Mouse (Mus musculus) left cerebral cortex, postnatal 4 days (tissue): ENCODE measurements at regions not wholly inside any gene's neighbourhood (a gene's known extent, or its start where the extent isn't known, plus 50 kb on each side); places are given as distances from the start of the nearest gene placed in this dataset.

Experiments
- DNase-seq: peaks from one replicate; pipeline ENCODE4 v3.0.0-alpha.2; 2022
- intact Hi-C: fragments of 180-260 bp; cut with DNase I; formaldehyde crosslinking; loops from one replicate; pipeline ENCODE4 v1.15.1; 2025

DNA sequence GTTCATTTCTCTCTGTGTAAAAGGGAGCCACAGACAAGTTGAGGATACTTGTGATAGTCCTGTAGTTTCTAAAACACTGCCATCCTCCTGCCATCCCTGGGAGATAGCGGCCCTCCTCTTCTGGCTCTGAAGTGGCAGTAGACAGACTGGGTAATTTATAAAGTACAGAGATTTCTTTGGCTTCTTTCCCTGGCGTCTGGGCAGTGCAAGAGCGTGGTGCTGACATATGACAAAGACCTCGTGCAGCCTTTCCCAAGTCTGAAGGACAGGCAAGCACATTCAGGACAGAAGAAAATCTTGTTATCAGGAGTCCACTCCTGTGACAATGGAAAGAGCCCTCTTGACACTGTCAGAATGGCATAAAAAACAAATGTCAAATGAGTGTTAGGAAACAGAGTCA is 175.9 kb upstream of the Rreb1 start:
- DNase-seq: no peak
- intact Hi-C loops: no loop called here

DNA sequence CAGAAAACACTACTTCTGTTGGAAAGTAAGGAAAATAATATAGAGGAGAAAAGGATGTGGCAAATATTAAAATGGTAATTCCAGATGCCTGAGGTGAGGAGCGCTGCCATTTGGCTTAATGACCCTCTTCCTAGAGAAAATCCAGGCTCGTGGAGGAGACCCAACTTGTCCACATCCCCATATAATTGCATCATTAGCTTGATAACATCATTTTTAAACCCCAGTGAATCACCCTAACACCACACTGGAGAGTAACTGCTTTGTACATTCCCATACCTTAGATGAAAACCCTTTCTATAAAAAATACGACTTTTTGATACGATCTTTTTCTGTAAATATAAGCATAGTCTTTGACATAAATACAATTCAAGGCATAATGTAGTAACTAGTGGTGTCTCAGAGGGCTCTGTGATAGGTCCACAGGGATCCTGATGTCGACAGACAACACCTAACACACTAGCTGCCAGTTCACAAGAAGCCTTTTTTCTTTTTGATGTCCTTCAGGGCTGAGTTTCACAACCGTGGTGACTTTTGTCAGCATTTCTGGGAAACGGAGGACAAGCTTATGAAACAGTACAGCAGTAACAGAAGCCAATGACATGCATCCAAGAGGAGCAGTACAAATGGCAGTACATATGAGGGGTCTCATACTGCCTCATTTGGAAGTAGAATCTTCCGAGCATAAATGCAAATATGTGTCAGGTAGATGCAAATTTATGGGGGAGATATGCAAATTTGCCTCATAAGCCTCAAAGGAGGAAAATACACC is 174.8 kb upstream of the Rreb1 start:
- intact Hi-C loops: no loop called here
- DNase-seq: no peak

DNA sequence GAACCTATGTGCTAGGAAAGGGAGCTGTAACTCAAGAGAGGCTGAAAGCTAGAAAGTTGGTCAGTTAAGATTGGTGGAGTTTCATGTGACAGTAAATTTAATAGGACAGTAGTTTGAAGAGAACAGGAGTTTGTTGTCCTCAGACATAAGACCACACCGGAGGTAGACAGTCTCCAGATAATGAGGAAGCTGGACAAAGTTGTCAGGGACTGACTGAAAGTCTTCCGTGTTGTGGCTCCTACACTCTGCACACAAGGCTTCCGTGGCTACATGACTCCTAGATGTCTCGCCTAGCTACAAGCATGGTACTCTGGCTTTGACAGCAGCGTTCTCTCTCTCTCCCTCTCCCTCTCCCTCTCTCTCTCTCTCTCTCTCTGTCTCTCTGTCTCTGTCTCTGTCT is 171.9 kb upstream of the Rreb1 start:
- no peak for DNase-seq
- intact Hi-C loops: no loop called here

DNA sequence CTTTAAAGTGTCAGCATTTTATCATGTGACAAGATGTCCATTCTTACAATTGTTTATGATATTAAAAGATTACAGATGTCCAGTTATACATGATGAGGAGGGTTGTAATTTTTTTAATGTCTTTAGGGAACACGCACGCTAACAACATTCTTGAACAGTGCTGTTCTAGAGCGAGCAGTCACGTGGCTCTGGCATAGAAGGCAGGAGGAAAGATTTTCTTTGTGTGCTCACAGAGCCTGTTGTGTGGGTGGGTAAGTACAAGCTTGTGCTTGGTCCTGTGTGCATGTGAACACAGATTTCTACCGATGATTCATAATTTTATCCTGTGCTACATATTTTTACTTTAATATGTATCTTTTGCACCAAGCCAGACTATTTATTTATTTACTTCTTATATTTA is 169.1 kb upstream of the Rreb1 start:
- intact Hi-C loops: no loop called here
- no peak for DNase-seq

DNA sequence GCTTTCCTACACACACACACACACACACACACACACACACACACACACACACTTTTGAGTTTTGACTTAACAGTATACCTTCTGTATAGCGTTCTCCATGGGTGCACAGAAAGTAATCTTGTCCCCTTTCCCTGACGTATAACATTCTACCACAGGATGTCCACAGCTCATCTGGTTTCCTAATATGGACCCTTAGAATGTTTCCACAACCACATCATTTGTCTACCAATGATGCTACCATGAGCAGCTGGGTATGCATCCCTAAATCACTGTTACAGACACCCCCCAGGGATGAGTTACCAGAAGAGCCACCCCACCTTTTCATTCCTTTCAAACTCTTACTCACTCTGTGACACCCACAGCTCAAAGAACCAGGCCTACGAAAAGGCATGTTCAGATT is 166.8 kb upstream of the Rreb1 start:
- intact Hi-C loops: no loop called here
- DNase-seq: no peak

DNA sequence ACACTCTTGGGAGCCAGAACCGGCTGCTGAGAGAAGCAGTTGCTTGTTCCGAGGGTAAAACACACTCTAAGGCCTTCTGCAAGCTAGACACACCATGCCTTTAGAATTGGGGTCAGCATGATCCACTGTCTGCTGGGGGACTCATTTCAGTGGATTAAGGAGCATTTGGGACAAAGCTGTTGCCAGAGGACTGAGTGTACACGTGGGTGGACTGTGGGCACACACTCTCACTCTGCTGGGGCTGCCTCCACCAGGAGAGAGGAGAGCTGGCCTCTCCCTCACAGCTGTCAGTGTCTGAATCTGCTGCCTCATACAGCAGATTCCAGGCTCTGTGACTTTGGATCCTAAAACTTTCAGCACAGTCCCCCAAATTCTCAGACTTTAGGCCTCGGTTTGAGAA is 161.2 kb upstream of the Rreb1 start:
- intact Hi-C loops: no loop called here
- DNase-seq: no peak

DNA sequence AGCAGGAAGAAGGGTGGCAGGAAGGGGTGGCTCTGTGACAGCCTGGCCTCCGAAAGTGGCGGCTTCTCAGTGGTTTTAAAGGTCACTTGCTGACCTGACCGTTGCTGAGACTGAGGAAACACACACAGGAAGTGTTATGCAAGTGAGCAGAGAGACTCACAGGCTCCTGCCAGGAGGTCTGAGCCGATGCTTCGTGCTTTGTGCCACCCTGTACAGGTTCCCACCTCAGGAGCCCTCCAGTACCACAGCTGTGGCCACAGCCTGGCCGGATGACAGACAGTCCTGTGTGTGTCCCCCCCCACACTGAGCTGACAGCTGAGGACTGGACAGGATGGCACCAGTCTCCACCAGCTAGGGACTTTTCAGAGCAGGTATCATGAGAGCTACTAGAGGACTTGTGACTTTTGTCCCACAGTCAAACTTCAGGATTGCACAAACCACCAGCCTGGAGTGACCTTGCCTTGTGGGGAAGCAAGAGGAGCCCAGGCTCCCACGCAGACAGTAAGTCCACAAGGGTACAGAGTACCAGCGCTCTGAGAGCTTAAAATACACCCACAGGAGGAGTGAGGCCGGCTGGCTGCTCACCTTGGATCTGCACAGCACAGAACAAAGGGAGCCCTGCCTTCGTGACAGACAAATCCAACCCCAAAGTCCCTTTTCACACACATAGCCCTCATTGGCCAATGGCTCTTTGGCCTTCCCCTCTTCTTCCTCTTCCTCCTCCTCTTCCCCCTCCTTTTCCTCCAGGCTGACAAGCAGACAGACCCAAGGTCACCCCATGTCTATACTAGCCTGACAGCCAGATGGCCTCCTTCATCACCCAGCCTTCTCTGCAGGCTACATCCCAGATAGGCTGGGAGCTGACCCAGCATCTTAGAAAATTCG is 158.1 kb upstream of the Rreb1 start:
- no peak for DNase-seq
- intact Hi-C loops: no loop called here

DNA sequence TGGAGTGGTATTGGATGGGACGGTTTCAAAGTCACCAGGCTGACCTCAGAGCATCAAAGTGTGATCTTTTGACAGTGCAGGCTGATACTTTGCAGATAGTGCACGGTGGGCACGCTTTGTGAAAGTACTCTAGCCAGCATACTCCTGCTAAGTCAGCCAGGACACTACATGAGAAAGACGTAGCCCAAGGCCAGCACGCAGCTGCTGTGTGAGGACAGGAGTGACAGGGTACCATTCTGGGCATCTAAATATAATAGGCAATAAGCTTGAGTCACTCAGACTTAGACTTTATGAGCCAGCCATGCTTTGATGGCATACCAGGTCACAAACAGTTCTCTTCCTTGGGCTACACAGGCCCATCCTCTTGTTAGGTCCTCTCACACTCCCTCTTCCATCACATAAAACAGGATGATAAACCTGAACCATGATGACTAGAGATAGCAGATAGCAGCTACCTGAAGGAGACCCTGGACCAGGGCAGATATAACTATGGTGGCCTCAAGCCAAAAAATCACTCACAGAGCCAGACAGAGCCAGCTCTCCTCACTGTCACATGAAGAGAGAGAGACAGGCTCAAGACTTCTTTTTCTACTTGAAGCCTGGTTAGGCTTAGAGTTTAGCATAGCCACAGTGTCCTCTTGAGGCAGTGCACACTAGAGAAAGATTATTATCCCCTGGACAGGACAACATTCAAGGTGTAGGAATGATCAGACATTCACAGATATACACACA is 156.7 kb upstream of the Rreb1 start:
- intact Hi-C loops: no loop called here
- DNase-seq: no peak

DNA sequence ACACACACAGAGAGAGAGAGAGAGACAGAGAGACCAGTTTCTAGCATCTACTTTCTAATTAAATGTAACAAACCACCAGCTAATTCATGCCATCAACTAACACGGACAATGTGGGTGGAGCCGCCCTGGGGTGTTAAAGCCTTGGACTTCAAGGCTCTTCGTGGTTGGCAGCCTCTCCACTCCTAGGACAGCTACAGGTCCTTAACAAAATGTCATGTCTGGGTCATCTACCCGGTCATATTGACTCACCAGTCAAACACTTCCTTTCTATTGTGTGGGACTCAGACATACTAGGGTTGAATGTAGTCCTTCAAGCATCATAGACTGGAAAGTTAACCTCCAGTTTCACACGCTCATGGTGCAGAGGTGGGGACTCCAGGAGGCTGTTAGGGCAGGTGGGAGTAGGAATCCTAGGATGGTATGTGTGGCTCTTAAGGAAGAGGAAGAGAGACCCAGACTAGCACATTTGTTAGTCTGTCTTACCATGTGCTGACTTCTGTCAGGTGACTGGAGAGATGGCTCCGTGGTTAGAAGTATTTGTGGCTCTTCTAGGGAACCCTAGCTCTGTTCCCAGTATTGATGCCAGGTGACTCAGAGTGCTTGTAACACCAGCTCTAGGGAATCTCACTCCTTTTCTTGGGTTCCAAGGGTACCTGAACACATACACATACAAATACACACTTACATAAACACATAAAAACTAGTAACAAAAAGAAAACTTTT is 155.7 kb upstream of the Rreb1 start:
- intact Hi-C loops: no loop called here
- no peak for DNase-seq

DNA sequence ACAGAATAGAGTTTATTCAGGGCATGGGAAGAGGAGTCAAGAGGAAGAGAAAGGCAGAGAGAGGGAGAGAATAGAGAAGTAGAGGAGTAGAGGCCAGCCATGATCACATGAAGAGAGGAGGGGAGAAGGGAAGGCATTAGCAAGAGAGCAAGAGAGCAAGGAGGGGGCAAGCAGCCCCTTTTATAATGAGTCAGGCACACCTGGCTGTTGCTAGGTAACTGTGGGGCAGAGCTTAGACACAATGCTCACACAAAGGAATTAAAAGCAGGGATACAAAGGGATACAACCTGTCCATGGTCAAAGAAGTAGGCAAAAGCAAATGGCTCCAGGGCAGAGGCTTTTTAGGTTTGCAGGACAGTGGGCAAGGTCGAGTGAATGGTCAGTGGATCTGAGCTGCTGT is 153.5 kb upstream of the Rreb1 start:
- no peak for DNase-seq

DNA sequence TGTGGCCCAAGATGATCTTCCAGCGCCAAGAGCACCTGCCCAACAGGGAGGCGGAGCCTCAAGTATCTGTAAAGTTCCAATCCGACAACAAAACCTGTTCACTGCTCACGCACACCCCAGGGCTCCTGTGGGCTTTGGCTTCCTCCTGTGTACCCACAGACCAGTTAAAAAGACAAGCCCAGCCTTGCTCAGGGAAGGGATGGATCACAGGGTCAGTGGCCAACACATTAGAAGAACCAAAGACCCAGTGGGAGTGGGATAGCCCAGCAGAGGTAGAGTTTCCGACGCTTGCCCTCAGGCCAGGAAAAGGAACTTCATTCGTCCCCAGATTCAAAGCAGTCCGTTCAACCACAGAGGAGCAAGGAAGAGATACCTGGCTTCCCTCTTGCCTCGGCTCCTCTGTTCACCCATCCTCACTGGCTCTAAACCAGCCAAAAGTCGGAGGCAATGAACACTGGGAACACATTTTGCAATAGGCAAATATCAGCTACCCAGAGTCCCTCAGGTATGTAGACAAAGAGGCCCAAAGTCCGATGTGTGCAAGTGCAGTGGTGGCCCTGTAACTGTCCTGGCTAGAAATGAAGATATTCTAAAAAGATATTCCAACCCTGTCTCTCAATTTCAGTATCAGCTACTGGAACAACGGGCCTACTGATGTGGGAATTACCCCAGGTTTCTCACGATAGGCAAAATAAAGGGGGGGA is 152.5 kb upstream of the Rreb1 start:
- no peak for DNase-seq
- intact Hi-C loops: no loop called here

More for the DNA sequence above, 153.5 kb upstream of the Rreb1 start:
- intact Hi-C loops: no loop called here

DNA sequence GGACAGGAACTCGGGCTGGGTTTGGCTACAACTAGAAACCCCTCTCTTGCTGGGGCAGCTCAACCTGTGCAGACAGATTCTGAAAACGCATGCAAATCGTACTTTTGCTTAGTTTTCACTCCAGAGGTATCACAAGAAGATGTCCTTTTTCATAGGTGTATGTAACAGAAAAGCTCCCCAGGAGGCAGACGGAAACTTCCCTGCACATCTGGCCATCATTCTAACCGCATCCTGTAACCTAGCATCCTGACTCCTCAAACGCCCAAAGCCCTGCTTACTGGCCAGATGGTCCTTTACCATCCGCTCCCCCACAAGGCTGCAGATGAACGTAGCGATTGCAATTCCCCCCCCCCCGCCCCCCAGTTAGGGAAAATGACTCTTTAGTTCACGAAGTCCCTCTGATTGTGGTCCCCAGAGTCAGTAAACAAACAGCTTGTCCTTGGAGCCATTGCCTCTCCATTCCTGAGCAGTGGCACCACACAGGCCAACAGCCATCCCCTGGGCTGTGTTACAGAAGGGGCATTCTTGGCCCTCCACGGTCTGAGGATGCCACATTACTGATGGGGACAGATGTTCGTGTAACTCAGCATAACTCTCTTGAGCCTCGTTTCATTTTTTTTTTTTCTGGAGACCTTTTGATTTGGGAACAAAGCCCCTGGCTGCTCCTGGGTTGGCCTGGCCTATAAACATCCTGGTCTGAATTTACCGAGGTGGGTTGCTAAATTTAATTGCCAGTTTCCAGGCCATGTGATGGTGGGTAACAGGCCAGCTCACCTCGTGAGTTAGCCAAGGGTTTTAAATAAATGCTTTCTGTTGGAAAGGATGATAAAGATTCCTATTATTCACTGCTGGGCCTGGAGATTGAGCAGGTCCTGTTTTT is 149.6 kb upstream of the Rreb1 start:
- no peak for DNase-seq
- intact Hi-C loops: no loop called here

DNA sequence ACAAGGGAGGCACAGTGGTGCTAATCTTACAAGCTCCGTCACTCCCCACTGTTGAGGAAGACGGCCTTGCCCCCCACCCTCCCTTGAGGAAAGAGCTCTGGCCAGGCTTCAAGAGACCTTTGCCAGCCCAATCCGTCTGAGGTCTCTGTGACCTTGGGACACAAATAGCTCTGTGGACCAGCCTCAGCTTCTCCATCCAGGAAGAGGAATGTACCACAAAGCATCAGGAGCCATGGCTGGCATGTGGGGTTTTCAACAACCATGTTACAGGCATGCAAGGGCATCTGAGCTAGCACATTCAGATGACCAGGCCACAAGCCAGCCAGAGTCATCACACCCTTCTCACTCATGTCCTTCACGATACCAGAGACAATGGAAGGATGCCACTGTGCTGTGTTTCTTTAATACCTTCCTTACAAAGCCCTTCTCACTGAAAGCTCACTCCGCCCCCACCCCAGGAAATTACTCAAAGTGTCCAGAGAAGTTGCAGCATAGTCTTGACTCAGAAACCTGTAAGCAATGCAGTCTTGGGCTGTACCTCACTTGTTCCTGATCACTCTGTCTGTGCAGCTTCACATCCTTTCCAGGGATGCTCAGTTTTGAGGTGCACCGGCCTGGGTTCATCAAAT is 148.8 kb upstream of the Rreb1 start:
- DNase-seq: no peak
- intact Hi-C loops: no loop called here

DNA sequence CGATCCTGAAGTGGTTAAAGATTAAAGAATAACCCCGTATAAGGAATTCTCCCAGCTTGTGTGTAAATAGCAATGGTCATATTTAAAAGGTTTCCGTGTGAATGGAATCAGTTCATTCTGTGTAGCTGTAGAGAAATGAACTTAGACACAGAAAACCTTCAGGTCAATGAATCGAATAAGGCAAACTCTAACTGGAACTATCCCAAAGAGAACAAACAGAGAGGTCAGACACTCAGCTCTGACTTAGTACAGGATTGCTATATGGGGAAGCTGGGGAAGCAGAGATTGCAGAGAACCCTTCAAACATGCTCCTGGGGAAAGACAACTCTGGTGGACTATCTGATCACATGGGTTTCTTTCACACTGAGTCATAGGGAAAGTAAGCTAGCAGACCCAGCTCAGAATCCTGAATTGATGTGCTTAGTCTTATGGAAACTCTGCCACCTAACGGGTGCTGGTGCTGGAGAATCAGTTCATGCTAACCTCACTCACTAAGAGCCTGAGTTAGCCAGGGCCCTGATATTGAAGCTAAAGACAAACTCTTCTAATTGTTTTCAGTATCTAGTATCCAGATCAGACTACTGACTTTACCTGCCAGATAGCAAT is 145.3 kb upstream of the Rreb1 start:
- no peak for DNase-seq
- intact Hi-C loops: no loop called here

DNA sequence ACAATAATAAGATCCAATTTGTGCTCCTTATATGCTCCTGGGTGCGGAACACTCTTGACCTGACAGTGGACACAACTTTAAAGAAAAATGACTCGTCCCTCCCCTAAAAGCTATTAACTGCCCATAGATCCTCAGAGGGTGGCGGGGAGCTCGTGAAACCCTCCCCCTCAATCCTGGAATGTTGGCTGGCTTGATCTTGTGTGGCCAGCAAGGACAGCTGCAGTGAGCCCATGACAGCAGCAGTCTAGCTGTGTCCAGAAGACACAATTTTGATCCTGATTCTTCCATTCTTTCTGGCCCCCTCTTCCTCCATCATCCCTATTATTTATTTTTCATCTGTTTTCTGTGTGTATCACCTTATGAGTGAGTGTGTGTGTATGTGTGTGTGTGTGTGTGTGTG is 141.8 kb upstream of the Rreb1 start:
- DNase-seq: no peak
- intact Hi-C loops: no loop called here

DNA sequence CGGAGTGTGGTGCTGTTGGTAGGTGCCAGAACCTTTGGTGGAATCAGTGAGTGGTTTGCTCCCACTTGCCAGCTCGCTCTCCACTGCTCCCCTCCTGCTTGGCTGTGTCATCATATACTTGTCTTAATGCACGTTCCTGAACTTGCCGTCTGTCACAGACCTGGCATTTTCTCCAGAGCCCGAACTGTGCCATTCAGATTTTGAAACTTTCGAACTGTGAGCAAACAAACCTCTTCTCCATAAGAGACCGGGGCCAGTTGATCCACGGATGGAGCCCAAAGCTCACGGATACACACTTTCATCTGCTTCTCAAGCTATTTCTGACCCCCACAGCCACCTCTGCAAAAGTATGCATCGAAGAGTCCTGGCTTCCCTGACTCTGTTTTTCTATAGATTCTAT is 141.0 kb upstream of the Rreb1 start:
- intact Hi-C loops: no loop called here

DNA sequence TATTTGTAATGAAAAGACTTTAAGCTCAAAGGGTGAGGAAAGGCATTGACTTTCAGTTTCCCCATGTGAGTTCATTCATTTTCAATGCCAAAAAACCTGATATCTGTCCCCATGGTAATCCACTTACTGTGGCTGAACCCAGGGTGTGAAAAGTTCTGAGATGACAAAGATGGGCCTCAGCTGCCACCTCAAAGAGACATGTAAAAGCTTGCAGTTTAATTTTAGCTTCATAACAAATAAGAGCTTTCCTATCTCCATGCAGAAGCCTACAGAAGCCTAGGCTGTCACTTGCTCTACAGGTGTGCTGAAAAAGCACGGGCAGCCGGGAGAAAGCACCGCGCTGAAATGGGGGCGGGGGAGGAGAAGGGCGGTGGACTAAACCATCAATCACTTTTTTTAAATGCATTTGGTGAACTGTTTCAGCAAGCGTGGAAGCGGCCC is 140.1 kb upstream of the Rreb1 start:
- intact Hi-C loops: no loop called here
- no peak for DNase-seq

More for the DNA sequence above, 141.0 kb upstream of the Rreb1 start:
- no peak for DNase-seq

DNA sequence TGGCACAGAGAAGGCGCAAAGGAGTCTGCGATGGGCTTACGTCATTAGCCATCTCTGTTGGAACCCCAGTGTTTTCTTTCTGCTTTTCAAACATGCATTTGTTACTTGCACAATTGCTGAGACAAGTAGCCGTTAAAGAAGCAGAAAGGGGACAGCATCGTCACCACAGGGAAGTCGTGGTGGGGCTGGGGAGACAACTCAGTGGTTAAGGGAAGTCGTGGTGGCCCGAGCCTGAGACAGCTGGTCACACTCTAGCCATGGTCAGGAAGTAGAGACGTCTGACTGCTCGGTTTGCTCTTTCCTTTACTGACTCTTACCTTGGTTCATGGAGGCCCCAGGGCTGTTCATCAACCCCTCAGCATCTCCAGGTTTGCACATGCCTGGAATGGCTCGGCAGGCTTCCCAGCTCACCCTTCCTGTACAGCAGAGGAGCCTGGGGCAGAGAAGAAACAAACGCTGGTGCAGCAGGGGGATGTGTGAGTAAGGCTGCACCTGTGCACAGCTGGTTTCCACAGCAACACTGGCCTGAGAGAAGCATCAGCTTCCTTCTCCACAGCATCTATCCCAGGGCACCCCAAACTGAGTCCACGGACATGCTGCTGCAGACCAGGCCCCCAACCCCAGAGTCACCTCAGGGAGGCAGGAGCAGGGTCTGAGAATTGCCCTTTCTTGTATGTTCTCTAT is 135.6 kb upstream of the Rreb1 start:
- DNase-seq: no peak
- intact Hi-C loops: no loop called here
